Mouse (Mus musculus): ENCODE results near the gene Brpf1.

The Brpf1 gene

DNA sequence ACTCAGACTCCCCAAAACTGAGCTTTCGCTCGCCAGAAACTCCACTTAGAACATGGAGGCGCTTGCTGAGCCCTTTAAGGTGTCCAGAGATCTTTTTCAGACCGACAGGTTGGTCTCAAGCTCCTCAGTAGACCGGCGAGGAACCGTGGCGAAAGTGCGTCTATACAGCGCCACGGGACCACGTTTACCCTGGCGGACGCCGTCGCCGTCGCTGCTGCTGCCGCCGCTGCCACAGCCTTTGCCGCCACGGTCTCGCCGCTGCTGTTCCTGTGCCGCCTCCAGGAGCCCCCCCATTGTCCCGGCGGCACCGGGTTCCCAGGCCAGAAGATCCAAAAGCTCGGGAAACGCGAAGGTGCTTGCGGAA lies at the start of gene Brpf1:
Gene Brpf1 (plus strand): TSS at position 152 of the 364 bp plus-strand sequence.
- DNase-seq, result no peak

DNA sequence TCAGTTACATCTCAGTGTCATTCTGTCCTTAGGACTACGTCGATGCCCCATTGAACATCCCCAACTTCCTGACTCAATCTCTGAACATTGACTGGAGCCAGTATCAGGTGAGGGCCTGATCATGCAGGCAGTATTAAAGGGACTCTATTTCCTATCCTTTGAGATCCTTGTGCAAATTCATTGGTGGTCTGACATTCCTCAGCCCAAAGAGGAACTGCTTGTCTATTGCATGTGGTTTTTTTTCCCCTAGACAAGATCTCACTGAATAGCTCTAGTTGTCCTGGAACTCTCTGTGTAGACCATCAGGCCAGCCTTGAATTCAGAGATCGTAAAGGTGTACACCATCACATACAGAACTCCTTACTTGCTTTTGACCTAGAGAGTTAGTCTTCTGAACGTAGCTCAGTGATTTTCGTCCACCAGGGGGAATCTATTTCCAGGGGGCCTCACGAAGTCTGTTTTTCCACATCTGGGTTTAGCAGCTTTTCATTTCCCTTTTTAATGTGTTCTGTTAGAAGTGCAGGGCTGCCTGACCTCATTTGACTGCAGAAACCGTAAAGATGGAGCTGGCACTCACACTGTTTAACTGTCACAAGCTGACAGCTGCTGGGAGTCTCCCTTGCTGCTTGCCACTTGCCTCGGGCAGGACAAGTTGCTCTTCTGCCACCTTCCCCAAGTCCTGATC lies 45.6 kb upstream of the Brpf1 start:
- peak; percentile 15 to 18 for DNase-seq

DNA sequence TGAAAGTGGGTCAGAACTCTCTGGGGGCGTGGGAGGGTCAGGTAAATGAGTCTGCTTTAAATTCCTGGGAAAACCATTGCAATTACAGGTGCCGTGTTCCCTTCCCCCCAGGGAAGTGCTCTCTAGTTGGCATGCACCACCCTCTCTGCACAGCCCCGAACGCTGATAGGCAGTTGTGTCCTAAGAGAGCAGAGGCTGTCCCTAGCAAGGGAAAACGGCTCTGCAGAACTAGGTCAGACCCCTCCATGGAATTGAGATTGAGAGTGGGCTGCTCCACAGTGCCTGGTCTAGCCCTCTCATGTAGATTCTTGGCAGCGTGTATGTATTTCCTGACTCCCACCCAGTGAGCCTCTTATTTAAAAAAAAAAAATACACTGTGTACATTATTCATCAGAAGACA lies 43.4 kb upstream of the Brpf1 start:
- no peak for DNase-seq

DNA sequence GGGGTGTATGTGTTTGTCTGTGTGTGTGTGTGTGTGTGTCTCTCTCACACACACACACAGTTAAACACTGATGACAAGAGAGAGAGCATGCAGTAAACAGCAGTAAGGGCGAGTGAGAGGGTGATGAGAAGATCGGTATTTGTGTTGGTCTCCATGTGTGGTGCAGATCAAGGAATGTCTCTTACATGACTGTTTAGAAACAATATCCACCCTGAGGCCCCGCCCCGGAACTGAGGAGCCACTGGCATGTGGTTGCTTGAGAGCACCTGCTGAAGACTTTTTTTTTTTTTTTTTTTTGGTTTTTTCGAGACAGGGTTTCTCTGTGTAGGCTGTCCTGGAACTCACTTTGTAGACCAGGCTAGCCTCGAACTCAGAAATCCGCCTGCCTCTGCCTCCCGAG lies 42.5 kb upstream of the Brpf1 start:
- DNase-seq, result no peak

DNA sequence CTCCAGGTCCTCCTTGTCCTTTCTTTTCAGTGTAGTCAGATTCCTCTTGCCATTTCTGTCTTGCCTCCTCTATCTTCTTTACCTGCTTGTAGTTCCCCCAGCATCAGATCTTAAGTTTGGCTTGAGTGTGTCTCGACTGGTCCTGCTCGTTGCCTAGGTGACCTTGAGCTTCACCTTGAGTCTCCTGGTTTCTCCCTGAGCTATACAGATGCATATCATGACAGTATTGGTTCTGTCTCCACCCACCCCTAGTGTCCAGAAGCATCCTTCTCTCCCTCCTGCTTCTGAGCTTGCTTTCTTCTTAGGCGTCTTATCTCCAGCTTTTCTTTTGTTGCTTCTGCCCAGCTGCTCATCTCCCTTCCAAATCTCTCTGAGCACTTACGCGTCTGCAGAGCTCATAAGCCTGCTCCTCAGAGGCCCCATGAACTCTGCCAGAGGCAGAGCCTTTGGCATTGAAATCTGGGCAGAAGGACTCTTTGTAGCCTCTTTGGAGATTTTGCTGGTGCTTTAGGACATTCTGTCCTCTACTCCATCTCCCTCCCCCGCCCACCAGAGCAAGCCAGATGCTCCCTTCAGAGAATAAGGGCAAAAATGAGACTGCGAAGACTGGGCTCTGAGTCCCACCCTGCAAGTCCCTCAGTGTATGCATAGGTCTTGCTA lies 39.8 kb upstream of the Brpf1 start:
- DNase-seq, result no peak

DNA sequence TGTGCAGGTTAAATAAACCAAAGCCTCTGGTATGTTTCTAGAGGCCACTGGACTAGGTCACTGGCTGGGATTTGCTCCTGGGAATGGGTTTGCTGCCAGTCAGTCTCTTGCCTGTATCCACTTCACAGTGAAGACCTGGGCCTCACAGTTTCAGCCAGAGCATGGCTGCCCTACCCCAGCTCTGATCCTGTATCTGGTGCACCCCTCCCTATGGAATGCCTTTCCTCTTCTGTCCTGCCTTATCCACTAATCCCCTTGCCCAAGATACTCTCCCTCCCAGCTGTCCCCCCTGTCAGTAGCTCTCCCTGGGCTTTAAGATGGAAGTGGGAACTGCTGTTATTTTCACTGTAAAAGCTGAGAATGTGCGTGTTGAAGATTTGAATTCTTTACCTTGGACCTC lies 38.9 kb upstream of the Brpf1 start:
- no peak for DNase-seq

DNA sequence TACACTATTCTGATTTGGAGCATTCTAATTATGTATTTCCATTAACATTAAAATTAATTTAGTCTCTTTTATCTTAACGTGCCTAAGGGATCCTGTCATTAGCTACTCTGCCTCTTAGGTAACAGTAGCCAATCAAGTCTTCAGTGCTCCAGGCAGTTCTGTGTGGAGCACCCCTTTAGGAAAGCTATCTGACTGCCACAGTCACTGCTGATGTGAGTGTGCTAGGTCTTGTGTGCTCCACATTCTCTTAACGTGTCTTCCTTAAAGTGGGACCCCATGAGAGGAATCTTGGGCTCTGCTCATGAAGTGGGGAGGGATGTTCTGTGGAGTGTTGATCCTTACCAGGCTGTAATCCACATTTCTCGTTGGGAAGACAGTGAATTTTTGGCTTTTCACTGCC lies 34.6 kb upstream of the Brpf1 start:
- DNase-seq, result no peak

DNA sequence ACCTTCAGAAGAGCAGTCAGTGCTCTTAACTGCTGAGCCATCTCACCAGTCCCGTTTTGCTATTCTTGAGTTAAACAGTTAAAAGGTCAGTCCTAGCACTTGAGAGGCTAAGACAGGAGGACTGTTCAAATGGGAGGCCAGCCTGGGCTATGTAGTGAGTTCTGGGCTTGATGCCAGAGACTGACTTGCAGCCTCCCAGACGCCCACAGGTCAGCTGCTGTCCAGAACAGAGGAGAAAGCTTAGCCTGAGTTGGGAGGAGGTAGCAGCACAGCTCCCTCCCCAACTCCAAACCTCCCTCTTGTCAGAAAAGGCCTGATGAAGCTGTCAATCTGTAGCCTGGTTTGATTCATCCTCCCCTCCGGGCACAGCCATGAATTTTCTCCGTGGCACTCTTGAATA lies 30.1 kb upstream of the Brpf1 start:
- DNase-seq, result peak in 1 of 2 experiments; percentile 14

DNA sequence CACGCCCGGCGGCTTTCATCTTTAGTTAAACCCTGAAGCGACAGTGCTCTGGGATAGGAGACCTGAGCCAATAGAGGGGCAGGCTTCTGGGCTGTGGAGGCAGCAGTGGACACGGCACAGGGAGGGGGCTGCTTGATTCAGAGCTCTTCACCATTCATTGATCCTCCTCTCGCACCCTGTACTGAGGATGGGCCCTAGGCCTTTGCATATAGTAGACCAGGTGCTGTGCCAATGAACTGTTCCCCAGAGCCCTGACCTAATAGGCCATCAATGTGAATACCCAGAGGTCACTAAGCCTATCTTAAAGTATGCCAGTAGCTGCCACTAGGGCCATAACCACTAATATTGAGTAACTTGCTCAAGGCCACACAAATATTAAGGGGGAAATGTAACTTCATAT lies 25.3 kb upstream of the Brpf1 start:
- peak in 1 of 2 experiments; percentile 20 for DNase-seq

DNA sequence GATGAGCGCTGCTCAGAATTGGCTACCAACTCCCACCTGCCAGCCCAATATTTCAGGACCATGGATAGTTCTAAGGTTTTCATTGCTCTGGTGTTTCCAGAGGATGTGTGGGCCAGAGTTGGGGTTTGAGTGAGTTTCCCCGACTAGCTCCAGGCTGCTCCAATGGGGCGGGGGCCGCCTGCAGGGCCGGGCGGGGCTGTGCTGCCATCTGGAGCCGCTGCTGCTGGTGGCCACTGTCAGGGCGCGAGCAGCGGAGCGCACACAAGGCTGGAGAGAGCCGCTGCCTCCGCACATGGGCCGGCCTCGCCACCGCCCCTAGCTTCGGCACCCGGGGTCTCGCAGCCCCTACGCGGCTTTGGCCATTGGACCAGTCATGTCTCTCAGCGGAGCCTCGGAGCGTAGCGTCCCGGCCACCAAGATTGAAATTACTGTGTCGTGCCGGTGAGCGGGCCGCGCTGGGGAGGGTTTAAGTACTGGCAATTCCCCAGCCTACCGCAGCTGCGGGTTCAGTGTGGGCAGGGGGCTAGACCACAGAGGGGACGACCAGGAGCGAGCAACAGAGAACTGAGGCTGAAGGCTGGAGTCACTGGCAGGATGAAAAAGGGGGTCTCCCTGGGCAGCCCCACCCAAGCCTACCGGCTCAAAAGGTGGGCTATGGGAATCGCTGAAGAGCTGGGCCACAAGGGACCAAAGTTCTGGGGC lies 24.7 kb upstream of the Brpf1 start, which contains the start of gene Cpne9:
Gene Cpne9 (plus strand): TSS at position 207 of the 702 bp plus-strand sequence.
- DNase-seq, result peak; percentile 72 to 75

DNA sequence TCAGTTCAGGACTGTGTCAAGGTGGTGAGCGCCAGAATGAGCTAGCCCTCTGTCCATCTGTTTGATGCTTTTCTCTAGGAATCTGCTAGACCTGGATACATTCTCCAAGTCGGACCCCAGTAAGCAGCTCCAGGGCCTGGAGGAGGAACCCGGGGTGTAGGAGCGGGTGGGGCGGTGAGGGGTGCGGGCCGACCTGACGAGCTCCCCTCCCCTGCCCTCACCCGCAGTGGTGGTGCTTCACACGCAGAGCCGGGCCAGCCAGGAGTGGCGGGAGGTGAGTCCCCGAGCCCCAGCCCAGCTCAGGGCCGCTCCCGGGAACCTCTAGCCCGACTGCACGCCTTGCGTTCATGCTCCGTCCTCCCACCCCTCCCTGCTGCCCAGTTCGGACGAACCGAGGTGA lies 24.0 kb upstream of the Brpf1 start:
- DNase-seq, result peak; percentile 52 to 58

DNA sequence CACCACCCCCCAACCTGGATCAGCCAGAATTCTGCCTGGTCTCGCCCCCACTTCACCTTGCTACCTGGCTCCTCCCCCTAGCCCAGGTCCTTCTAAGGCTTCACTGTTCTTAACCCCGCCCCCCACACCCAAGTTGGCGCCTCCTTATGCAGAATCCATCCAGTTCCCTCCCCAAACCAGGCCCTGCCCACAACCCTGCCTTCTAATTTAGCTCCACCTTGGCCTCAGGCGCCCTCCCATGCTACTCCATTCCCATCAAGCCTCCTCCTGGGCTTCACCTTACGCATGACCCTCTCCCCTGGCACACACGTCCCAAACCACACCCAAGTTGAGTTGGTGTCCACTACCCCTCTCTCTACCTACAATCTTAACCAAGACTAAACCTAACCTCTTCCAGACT lies 23.4 kb upstream of the Brpf1 start:
- DNase-seq, result peak; percentile 54 to 63

DNA sequence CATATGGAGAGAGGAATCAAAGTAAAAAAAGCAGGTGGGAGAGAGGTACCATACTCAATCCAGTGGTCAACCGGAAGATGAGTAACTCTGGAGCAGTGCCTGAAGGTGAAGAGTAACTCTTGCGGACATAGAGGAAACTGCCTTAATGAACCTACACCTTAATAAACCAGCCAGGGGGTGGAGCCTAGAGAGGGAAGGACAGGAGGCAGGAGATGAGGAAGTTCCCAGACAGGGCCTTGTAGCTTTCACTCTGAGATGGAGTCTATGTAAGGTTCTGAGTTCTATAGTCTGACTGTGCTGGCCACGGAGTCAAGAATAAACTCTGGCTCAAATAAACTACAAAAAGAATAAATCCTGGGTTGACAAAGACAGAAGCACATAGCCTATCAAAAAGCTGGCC lies 22.0 kb upstream of the Brpf1 start:
- no peak for DNase-seq

DNA sequence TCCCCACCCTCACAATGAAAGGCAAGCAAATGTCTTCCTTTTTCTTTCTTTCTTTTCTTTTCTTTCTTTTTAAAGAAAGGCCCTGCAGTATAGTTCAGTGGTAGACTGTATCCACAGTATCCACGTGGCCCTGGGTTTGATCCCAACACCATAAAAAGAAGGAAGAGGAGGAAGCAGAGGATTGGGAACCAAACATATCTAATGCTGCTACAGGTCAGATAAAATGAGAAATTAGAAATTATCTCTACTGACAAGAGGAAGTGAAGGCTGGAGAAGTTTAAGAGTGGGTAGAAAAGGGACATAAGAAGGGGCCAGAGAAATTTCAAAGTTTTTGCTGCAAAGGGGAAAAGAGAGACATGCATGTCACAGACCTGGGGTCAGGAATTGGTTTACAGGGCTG lies 20.6 kb upstream of the Brpf1 start:
- no peak for DNase-seq

DNA sequence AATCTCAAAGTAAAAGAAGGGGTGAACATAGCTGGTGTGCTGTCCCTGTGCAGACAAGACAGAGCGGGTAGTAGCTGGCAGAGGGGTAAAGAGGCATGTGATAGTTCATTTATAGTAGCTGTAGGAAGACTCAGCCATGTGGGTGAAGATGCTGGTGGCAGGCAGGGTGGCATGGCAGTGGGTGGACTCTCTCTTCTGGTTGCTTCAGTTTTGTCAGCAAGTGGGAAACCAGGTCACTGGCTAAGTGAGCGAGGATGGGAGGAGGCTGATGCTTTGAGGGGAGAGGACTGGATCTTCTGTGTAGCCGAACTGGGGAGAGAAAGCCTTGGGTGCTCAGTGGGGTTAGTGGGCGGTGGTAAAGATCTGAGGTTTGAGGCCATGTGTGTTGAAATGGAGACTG lies 19.7 kb upstream of the Brpf1 start:
- no peak for DNase-seq

DNA sequence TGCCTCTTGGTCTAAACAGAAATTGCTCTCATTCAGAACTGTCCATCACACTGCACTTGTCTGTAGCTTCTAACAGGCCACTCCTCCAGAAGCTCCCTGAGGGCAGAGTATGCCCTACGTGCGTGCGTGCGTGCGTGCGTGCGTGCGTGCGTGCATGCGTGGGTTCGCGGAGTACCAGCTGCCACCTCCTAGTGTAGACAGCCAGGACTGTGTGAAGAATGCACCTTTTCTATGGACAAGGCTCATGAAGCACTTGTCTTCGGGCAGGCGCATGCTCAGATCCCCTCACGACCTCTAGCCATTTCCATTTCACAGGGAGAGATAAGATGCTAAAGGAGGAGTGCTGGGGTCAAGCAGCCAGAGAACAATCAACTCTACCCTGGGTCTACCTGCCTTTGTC lies 17.6 kb upstream of the Brpf1 start:
- no peak for DNase-seq

DNA sequence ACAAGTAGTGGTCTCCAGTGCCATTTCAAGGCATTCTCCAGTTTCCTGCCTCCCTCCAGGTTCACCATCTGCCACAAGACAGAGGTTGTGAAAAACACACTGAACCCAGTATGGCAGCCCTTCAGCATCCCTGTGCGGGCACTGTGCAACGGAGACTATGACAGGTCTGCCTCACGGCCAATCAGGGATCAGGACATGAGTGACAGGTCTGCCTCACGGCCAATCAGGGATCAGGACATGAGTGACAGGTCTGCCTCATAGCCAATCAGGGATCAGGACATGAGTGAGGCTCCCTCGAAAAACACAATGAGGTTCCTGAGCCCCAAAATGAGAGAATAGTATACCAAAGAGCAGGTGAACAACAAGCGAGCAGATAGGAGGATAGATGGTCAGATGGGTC lies 16.6 kb upstream of the Brpf1 start:
- DNase-seq, result peak in 1 of 2 experiments; percentile 24

DNA sequence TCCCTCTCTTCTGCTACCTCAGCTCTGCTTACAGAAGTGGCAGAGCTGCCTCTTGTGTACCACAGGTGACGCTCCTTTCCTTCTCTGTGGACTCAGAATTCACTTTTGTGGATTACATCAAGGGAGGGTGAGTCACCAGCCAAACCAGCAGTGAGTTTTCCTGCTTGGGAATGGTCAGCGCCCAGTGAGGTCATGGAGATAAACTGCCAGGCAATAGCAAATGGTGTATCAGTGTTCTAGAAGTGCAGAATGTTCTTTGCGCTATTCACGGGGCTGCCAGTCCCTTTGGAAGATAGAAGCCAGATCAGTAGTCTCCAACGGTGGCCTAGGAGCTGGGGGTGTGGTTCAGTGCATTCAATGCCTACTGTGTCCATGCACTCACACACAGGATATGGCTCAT lies 14.0 kb upstream of the Brpf1 start:
- no peak for DNase-seq

DNA sequence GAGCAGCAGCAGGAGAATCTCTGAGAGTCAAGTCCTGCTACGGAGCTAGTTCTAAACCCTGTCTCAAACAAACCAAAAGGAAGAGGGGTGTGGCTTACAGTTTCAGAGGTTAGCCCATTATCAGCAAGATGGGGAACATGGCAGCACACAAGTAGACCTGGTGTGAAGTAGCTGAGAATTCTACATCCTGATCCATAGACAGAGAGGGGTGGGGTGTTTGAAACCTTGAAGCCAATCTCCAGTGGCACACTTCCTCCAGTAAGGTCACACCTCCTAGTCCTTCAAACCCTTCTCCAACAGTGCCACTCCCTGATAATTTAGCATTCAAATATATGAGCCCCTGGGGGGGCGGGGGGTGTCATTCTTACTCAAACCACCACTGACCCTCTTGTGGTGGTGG lies 10.9 kb upstream of the Brpf1 start:
- DNase-seq, result no peak

DNA sequence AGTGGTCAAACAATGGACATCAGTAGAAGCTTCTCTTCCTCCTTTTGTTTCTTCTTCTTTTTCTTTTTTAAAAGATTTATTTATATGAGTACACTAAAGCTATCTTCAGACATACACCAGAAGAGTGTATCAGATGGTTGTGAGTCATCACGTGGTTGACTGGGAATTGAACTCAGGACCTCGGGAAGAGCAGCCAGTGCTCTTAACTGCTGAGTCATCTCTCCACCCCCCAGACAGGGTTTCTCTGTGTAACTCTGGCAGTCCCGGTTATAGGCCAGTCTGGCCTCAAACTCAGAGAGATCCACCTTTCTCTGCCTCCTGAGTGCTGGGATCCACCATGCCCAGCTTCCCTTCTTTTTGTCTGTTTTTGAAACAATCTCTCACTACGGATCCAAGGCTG lies 10.3 kb upstream of the Brpf1 start:
- DNase-seq, result no peak

DNA sequence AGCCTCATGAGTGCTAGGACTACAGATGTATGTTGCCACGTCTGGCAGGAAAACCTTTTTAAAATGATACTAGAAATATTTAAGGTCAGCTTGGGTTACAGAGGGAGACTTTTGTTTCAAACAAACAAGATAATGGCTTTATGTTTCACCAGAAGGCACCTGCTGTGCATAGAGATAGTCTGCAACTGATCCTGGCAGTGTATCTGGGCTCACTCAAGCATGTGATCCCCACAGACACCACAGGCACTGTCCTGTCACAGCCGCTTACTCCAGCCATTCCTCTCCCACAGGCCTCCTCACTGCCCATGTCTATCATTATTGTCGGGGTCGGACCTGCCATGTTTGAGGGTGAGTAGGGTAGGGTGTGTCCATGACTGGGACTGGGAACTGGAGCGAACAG lies 5.6 kb upstream of the Brpf1 start:
- no peak for DNase-seq

DNA sequence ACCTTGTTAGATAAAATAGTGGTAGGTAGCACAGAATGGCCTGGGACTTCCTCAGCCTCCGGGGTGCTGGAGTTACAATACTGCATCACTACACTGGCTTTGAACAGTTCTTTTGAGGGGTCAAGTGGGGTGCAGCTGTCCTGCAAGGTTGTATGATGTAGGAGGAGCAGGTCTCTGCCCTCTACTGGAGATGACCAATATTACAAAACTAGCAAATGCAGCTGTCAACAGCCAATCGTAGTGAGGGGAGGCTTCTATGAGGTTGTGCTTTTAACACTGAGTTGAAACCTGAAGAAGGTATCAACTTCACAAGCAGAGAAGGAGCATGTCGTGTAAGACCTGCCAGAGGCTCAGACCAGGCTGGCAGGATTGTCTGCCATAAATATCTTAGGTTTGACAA lies 4.7 kb upstream of the Brpf1 start:
- peak in 1 of 2 experiments; percentile 32 for DNase-seq

DNA sequence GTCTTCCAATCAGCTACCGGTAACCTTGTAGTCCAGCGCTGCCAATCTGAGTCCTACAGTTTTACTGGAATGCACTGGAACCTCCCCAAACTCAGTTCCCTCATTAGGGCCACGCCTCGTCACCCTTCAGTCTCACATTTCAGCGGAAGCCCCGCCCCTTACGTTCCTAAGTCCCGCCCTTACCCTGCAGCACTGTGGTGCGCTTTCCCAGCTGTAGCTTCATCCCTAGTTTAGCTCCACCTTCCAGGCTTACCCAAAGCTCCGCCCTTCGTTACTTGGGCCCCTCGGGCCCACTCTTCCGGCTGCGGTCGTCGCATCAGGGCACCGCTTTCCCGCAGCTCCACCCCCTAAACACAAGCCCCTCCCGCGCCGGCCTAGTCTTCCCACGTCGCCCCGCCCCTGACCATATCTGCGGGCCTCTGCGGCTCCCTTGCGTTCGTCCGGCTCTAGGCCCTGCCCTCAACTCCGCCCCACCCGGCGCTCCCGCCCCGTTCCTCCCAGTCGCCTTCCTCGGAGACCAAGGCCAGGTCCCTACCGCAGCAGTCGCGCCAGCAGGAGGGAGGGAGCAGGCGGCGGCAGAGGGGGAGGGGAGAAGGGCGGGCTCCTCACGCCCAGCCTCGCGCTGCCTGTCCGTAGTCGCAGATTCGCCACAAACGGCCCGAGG lies 483 bp upstream of the Brpf1 start:
- DNase-seq, result peak; percentile 98
